Mouse (Mus musculus): ENCODE data around the gene Pofut1.

Gene Pofut1

GRCm38 (mm10) chr2:153290938-153291928 lies 49.9 kb downstream of the Pofut1 start, which contains the start of gene Kif3b:
TSS of gene Kif3b (plus strand) at chr2:153291413.
- DNase-seq (ENCODE audit: low read depth) = peak; percentile 70

- DNase-seq (ENCODE audit: low read depth) = peak; percentile 46
Observed at GRCm38 (mm10) chr2:153292305-153292861, 51.0 kb downstream of the Pofut1 start.

GRCm38 (mm10) chr2:153295196-153295595 lies 53.9 kb downstream of the Pofut1 start:
- DNase-seq (ENCODE audit: low read depth) = no peak

- no peak for DNase-seq (ENCODE audit: low read depth)
Observed at GRCm38 (mm10) chr2:153297771-153298170, 56.4 kb downstream of the Pofut1 start.

GRCm38 (mm10) chr2:153298460-153298859 lies 57.1 kb downstream of the Pofut1 start:
- no peak for DNase-seq (ENCODE audit: low read depth)

- peak; percentile 34 for DNase-seq (ENCODE audit: low read depth)
Observed at GRCm38 (mm10) chr2:153298863-153299262, 57.5 kb downstream of the Pofut1 start.

GRCm38 (mm10) chr2:153301123-153301522 lies 59.8 kb downstream of the Pofut1 start:
- DNase-seq (ENCODE audit: low read depth) = no peak

GRCm38 (mm10) chr2:153305240-153305639 lies 63.9 kb downstream of the Pofut1 start:
- DNase-seq (ENCODE audit: low read depth) = no peak

- no peak for DNase-seq (ENCODE audit: low read depth)
Observed at GRCm38 (mm10) chr2:153308586-153308985, 67.3 kb downstream of the Pofut1 start.

GRCm38 (mm10) chr2:153309106-153309505 lies 67.8 kb downstream of the Pofut1 start:
- no peak for DNase-seq (ENCODE audit: low read depth)

GRCm38 (mm10) chr2:153310228-153310627 lies 68.9 kb downstream of the Pofut1 start:
- no peak for DNase-seq (ENCODE audit: low read depth)

- DNase-seq (ENCODE audit: low read depth) = no peak
Observed at GRCm38 (mm10) chr2:153312884-153313283, 71.6 kb downstream of the Pofut1 start.

GRCm38 (mm10) chr2:153318408-153318807 lies 77.1 kb downstream of the Pofut1 start:
- no peak for DNase-seq (ENCODE audit: low read depth)

GRCm38 (mm10) chr2:153319036-153319643 lies 77.8 kb downstream of the Pofut1 start:
- DNase-seq (ENCODE audit: low read depth) = no peak
